Mouse (Mus musculus): ENCODE data around the gene Dus2. TPM values are rescaled to one million over a fixed set of nuclear protein-coding genes. Genes with fewer than 3 reads are reported as not detected.

Gene Dus2
- polyA plus RNA-seq, 1 experiment from 2014 or later = 23.3 TPM

GRCm38 (mm10) chr8:106051068-106051467 is 59.9 kb downstream of the Dus2 start:
- Histone ChIP-seq H3K4me1 (no peaks in the 10 kb centered on the region), H3K9ac (no peak overlapping the region), H3K4me2 (no peak overlapping the region), H3K4me3 (replicated peaks) (no peak overlapping the region), H3K9me3 (replicated peaks) (no peaks in the 10 kb centered on the region), H3K27me3 (no peaks in the 10 kb centered on the region), H3K27ac (no peak overlapping the region), H3K36me3 (peaks cover 50% of the 10 kb centered on the region)
- WGBS = 87% methylated on average over 3 of the region's 3 CpGs
- no peak for ATAC-seq (replicated peaks; ENCODE audit: low FRiP score)

GRCm38 (mm10) chr8:106052510-106053089 is 61.5 kb downstream of the Dus2 start:
- 87% methylated on average over 9 of the region's 9 CpGs for WGBS
- no peak overlapping the region for H3K27ac ChIP-seq
- ATAC-seq (replicated peaks; ENCODE audit: low FRiP score) = no peak

GRCm38 (mm10) chr8:106054190-106054811 is 63.2 kb downstream of the Dus2 start:
- no peak overlapping the region for H3K9ac ChIP-seq
- no peak for ATAC-seq (replicated peaks; ENCODE audit: low FRiP score)

More at GRCm38 (mm10) chr8:106052510-106053089, 61.5 kb downstream of the Dus2 start:
- Histone ChIP-seq H3K4me1 (no peaks in the 10 kb centered on the region), H3K27me3 (no peaks in the 10 kb centered on the region), H3K36me3 (peaks cover 46% of the 10 kb centered on the region), H3K4me3 (replicated peaks) (no peak overlapping the region), H3K9me3 (replicated peaks) (no peaks in the 10 kb centered on the region), H3K4me2 (no peak overlapping the region), H3K9ac (no peak overlapping the region)

GRCm38 (mm10) chr8:106055038-106055437 is 63.9 kb downstream of the Dus2 start:
- H3K27ac ChIP-seq = no peak overlapping the region

More at GRCm38 (mm10) chr8:106054190-106054811, 63.2 kb downstream of the Dus2 start:
- Histone ChIP-seq H3K27ac (no peak overlapping the region), H3K4me1 (peaks cover 11% of the 10 kb centered on the region), H3K36me3 (peaks cover 41% of the 10 kb centered on the region), H3K9me3 (replicated peaks) (no peaks in the 10 kb centered on the region), H3K4me3 (replicated peaks) (no peak overlapping the region), H3K27me3 (no peaks in the 10 kb centered on the region), H3K4me2 (no peak overlapping the region)
- 38% methylated on average over 6 of the region's 6 CpGs for WGBS

GRCm38 (mm10) chr8:106056455-106056982 is 65.4 kb downstream of the Dus2 start:
- H3K36me3 ChIP-seq = peaks cover 26% of the 10 kb centered on the region
- no peak overlapping the region for H3K4me2 ChIP-seq
- no peaks in the 10 kb centered on the region for H3K27me3 ChIP-seq
- H3K9ac ChIP-seq = no peak overlapping the region
- H3K27ac ChIP-seq = no peak overlapping the region
- H3K9me3 ChIP-seq (replicated peaks) = no peaks in the 10 kb centered on the region
- no peak overlapping the region for H3K4me3 ChIP-seq (replicated peaks)
- 82% methylated on average over 4 of the region's 4 CpGs for WGBS
- H3K4me1 ChIP-seq = peaks cover 19% of the 10 kb centered on the region
- no peak for ATAC-seq (replicated peaks; ENCODE audit: low FRiP score)

More at GRCm38 (mm10) chr8:106055038-106055437, 63.9 kb downstream of the Dus2 start:
- WGBS = 37% methylated on average over 3 of the region's 3 CpGs
- Histone ChIP-seq H3K4me3 (replicated peaks) (no peak overlapping the region), H3K4me1 (peaks cover 11% of the 10 kb centered on the region), H3K36me3 (peaks cover 41% of the 10 kb centered on the region), H3K27me3 (no peaks in the 10 kb centered on the region), H3K9me3 (replicated peaks) (no peaks in the 10 kb centered on the region), H3K9ac (no peak overlapping the region), H3K4me2 (no peak overlapping the region)
- no peak for ATAC-seq (replicated peaks; ENCODE audit: low FRiP score)

- H3K4me1 ChIP-seq = peaks cover 31% of the 10 kb centered on the region
- H3K9me3 ChIP-seq (replicated peaks) = no peaks in the 10 kb centered on the region
- ATAC-seq (replicated peaks; ENCODE audit: low FRiP score) = peak; percentile 99
- peak within 1 kb of the TSS; percentile 93 for H3K4me3 ChIP-seq (replicated peaks)
- H3K27me3 ChIP-seq = no peaks in the 10 kb centered on the region
- H3K27ac ChIP-seq = peak within 1 kb of the TSS; percentile 98
- H3K9ac ChIP-seq = peak within 1 kb of the TSS; percentile 89
- peaks cover 1% of the 10 kb centered on the region; the same call in 1 of the 2 replicates for H3K36me3 ChIP-seq
- 2% methylated on average over 52 of the region's 52 CpGs for WGBS
- H3K4me2 ChIP-seq = peak within 1 kb of the TSS; percentile 81
Measured at GRCm38 (mm10) chr8:106058731-106059612, 67.8 kb downstream of the Dus2 start, which contains the start of gene Nfatc3. Gene Nfatc3, plus strand, starts transcription at chr8:106058840.

GRCm38 (mm10) chr8:106059613-106060371 is 68.7 kb downstream of the Dus2 start:
- peak; percentile 87 for ATAC-seq (replicated peaks; ENCODE audit: low FRiP score)

GRCm38 (mm10) chr8:106060521-106060920 is 69.4 kb downstream of the Dus2 start:
- peak overlapping the region; percentile 98; the same call in 1 of the 2 replicates for H3K27ac ChIP-seq
- peaks cover 31% of the 10 kb centered on the region for H3K4me1 ChIP-seq
- peak overlapping the region; percentile 93 for H3K4me3 ChIP-seq (replicated peaks)
- H3K9ac ChIP-seq = peak overlapping the region; percentile 89
- WGBS = 4% methylated on average over 3 of the region's 3 CpGs
- peak overlapping the region; percentile 81 for H3K4me2 ChIP-seq
- ATAC-seq (replicated peaks; ENCODE audit: low FRiP score) = no peak
- no peaks in the 10 kb centered on the region for H3K27me3 ChIP-seq
- H3K36me3 ChIP-seq = no peaks in the 10 kb centered on the region
- no peaks in the 10 kb centered on the region for H3K9me3 ChIP-seq (replicated peaks)

More at GRCm38 (mm10) chr8:106059613-106060371, 68.7 kb downstream of the Dus2 start:
- peaks cover 31% of the 10 kb centered on the region for H3K4me1 ChIP-seq
- peak overlapping the region; percentile 98 for H3K27ac ChIP-seq
- peak overlapping the region; percentile 93 for H3K4me3 ChIP-seq (replicated peaks)
- H3K9ac ChIP-seq = peak overlapping the region; percentile 89
- no peaks in the 10 kb centered on the region for H3K9me3 ChIP-seq (replicated peaks)
- under 1% methylated on average over 82 of the region's 83 CpGs for WGBS
- H3K4me2 ChIP-seq = peak overlapping the region; percentile 81
- no peaks in the 10 kb centered on the region for H3K27me3 ChIP-seq
- no peaks in the 10 kb centered on the region for H3K36me3 ChIP-seq

GRCm38 (mm10) chr8:106061686-106062085 is 70.5 kb downstream of the Dus2 start:
- H3K27me3 ChIP-seq = no peaks in the 10 kb centered on the region
- ATAC-seq (replicated peaks; ENCODE audit: low FRiP score) = no peak
- peaks cover 31% of the 10 kb centered on the region for H3K4me1 ChIP-seq
- no peaks in the 10 kb centered on the region for H3K36me3 ChIP-seq
- no peak overlapping the region for H3K27ac ChIP-seq
- H3K4me3 ChIP-seq (replicated peaks) = peak overlapping the region; percentile 93; the same call in 1 of the 2 replicates
- WGBS = 80% methylated on average over 6 of the region's 6 CpGs
- no peaks in the 10 kb centered on the region for H3K9me3 ChIP-seq (replicated peaks)
- peak overlapping the region; percentile 81 for H3K4me2 ChIP-seq
- H3K9ac ChIP-seq = 0 out of 2 replicates have a peak overlapping the region, but pooled peaks have one; percentile 10

- Histone ChIP-seq H3K4me3 (replicated peaks) (no peak overlapping the region), H3K9ac (no peak overlapping the region), H3K27me3 (no peaks in the 10 kb centered on the region), H3K4me1 (peaks cover 29% of the 10 kb centered on the region), H3K36me3 (no peaks in the 10 kb centered on the region), H3K9me3 (replicated peaks) (no peaks in the 10 kb centered on the region), H3K27ac (no peak overlapping the region), H3K4me2 (no peak overlapping the region)
- ATAC-seq (replicated peaks; ENCODE audit: low FRiP score) = no peak
- 95% methylated on average over 7 of the region's 7 CpGs for WGBS
Measured at GRCm38 (mm10) chr8:106063046-106063445, 71.9 kb downstream of the Dus2 start.

GRCm38 (mm10) chr8:106066721-106067120 is 75.6 kb downstream of the Dus2 start:
- Histone ChIP-seq H3K4me2 (no peak overlapping the region), H3K9ac (no peak overlapping the region), H3K4me3 (replicated peaks) (no peak overlapping the region), H3K4me1 (peaks cover 11% of the 10 kb centered on the region), H3K9me3 (replicated peaks) (no peaks in the 10 kb centered on the region), H3K27ac (no peak overlapping the region), H3K36me3 (no peaks in the 10 kb centered on the region), H3K27me3 (no peaks in the 10 kb centered on the region)
- ATAC-seq (replicated peaks; ENCODE audit: low FRiP score) = no peak
- WGBS = 91% methylated on average over 2 of the region's 2 CpGs

Data from kidney, embryonic 15.5 days (tissue).